Mouse (Mus musculus) left cerebral cortex, adult 11 months (tissue): Measurements from ENCODE around the gene Pitpnm1.

ENCODE experiments used
- DNase-seq: peaks from one replicate; pipeline ENCODE4 v3.0.0; 2022; ENCODE audit warnings: low spot score

Pitpnm1 gene

GRCm38 (mm10) chr19:4142416-4143173 is 42.8 kb downstream of the Pitpnm1 start:
- no peak for DNase-seq

GRCm38 (mm10) chr19:4143759-4144268 is 44.0 kb downstream of the Pitpnm1 start, which contains the start of gene Cabp4:
Cabp4 (minus strand) TSS chr19:4144033.
- DNase-seq, result no peak

GRCm38 (mm10) chr19:4144550-4145498 is 45.0 kb downstream of the Pitpnm1 start:
- no peak for DNase-seq

- DNase-seq, result no peak
These were observed 46.1 kb downstream of the Pitpnm1 start for GRCm38 (mm10) chr19:4145936-4146335.

GRCm38 (mm10) chr19:4146366-4147021 is 46.7 kb downstream of the Pitpnm1 start:
- DNase-seq, result no peak

GRCm38 (mm10) chr19:4147022-4147405 is 47.2 kb downstream of the Pitpnm1 start:
- DNase-seq, result no peak

GRCm38 (mm10) chr19:4147782-4148490 is 48.1 kb downstream of the Pitpnm1 start:
- DNase-seq, result no peak

- peak; percentile 93 for DNase-seq
These were observed 48.7 kb downstream of the Pitpnm1 start, which contains the start of gene Coro1b for GRCm38 (mm10) chr19:4148491-4148806. Coro1b (plus strand) TSS chr19:4148619.

- DNase-seq, result no peak
These were observed 49.0 kb downstream of the Pitpnm1 start for GRCm38 (mm10) chr19:4148819-4149218.

- DNase-seq, result no peak
These were observed 49.5 kb downstream of the Pitpnm1 start for GRCm38 (mm10) chr19:4149283-4149682.

- no peak for DNase-seq
These were observed 50.1 kb downstream of the Pitpnm1 start for GRCm38 (mm10) chr19:4149764-4150461.

- no peak for DNase-seq
These were observed 51.0 kb downstream of the Pitpnm1 start for GRCm38 (mm10) chr19:4150567-4151487.

GRCm38 (mm10) chr19:4151488-4151860 is 51.7 kb downstream of the Pitpnm1 start:
- no peak for DNase-seq

- no peak for DNase-seq
These were observed 52.1 kb downstream of the Pitpnm1 start for GRCm38 (mm10) chr19:4151898-4152297.

GRCm38 (mm10) chr19:4152445-4153231 is 52.8 kb downstream of the Pitpnm1 start:
- DNase-seq, result no peak

- no peak for DNase-seq
These were observed 53.4 kb downstream of the Pitpnm1 start, which contains the start of gene Ptprcap for GRCm38 (mm10) chr19:4153232-4153654. Ptprcap (plus strand) TSS chr19:4153604.

GRCm38 (mm10) chr19:4154437-4155222 is 54.8 kb downstream of the Pitpnm1 start:
- no peak for DNase-seq
